Mouse (Mus musculus): ENCODE data around the gene Cyp26b1. TPM values are rescaled to one million over a fixed set of nuclear protein-coding genes. Genes with fewer than 3 reads are reported as not detected.

The Cyp26b1 gene
- total and polyA plus RNA-seq, 2 experiments: 0.18 to 0.22 TPM

- Histone ChIP-seq H3K27me3 (ENCODE audit: control insufficient read depth, insufficient read depth, low read length) (0 out of 2 replicates have a peak, but pooled peaks cover 3% of the 10 kb centered on the region), H3K4me3 (ENCODE audit: insufficient read depth, low read depth, low read length) (no peak overlapping the region), H3K4me1 (ENCODE audit: control insufficient read depth, insufficient read depth, low read length) (no peaks in the 10 kb centered on the region), H3K79me2 (ENCODE audit: control insufficient read depth, insufficient read depth, low read length) (no peaks in the 10 kb centered on the region), H3K9ac (ENCODE audit: low read depth, low read length) (no peak overlapping the region), H3K36me3 (ENCODE audit: control insufficient read depth, insufficient read depth, low read length) (no peaks in the 10 kb centered on the region), H3K27ac (replicated peaks; ENCODE audit: insufficient read depth, low read depth, low read length) (no peak overlapping the region)
- no peak for DNase-seq (ENCODE audit: extremely low read depth, low read depth, low spot score)
- WGBS: 80% methylated on average over 5 of the region's 5 CpGs
- TF ChIP-seq CTCF (IDR thresholded peaks at IDR 0.05; ENCODE audit: low read depth, low read length) (no peak), POLR2A (IDR thresholded peaks at IDR 0.05; ENCODE audit: extremely low read depth, insufficient read depth, low read length) (no peak)
Measured at GRCm38 (mm10) chr6:84565245-84565644, 28.5 kb downstream of the Cyp26b1 start.

DNA sequence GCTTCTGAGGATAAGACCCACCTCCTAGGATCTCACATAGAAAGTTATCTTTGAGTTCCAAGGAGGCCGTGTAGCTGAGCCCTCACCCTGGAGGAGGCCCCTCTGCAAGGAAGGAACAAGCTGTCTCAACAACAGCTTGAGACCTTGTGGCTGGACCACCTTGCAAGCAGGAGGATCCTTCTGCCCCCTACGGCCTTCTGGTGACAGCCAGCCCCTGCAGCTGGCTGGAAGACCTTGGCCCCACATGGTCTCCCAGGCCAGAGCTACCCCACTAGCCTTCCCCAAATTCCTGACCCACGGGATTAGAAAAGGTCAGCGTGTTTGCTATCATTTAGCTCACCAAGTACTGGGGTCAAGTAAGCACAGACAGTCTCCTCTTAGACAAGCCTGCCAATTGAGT lies 30.8 kb downstream of the Cyp26b1 start:
- Histone ChIP-seq H3K27ac (replicated peaks; ENCODE audit: insufficient read depth, low read depth, low read length) (no peak overlapping the region), H3K36me3 (ENCODE audit: control insufficient read depth, insufficient read depth, low read length) (no peaks in the 10 kb centered on the region), H3K79me2 (ENCODE audit: control insufficient read depth, insufficient read depth, low read length) (no peaks in the 10 kb centered on the region), H3K27me3 (ENCODE audit: control insufficient read depth, insufficient read depth, low read length) (0 out of 2 replicates have a peak, but pooled peaks cover 3% of the 10 kb centered on the region), H3K9ac (ENCODE audit: low read depth, low read length) (no peak overlapping the region), H3K4me3 (ENCODE audit: insufficient read depth, low read depth, low read length) (no peak overlapping the region), H3K4me1 (ENCODE audit: control insufficient read depth, insufficient read depth, low read length) (no peaks in the 10 kb centered on the region)
- TF ChIP-seq POLR2A (IDR thresholded peaks at IDR 0.05; ENCODE audit: extremely low read depth, insufficient read depth, low read length) (no peak), CTCF (IDR thresholded peaks at IDR 0.05; ENCODE audit: low read depth, low read length) (no peak)
- 24% methylated on average over 4 of the region's 4 CpGs for WGBS
- DNase-seq (ENCODE audit: extremely low read depth, low read depth, low spot score): no peak

GRCm38 (mm10) chr6:84561171-84561570 lies 32.5 kb downstream of the Cyp26b1 start:
- TF ChIP-seq POLR2A (IDR thresholded peaks at IDR 0.05; ENCODE audit: extremely low read depth, insufficient read depth, low read length): no peak
- TF ChIP-seq CTCF (IDR thresholded peaks at IDR 0.05; ENCODE audit: low read depth, low read length): no peak
- H3K36me3 ChIP-seq (ENCODE audit: control insufficient read depth, insufficient read depth, low read length): no peaks in the 10 kb centered on the region
- H3K4me3 ChIP-seq (ENCODE audit: insufficient read depth, low read depth, low read length): no peak overlapping the region
- H3K27ac ChIP-seq (replicated peaks; ENCODE audit: insufficient read depth, low read depth, low read length): no peak overlapping the region
- H3K4me1 ChIP-seq (ENCODE audit: control insufficient read depth, insufficient read depth, low read length): no peaks in the 10 kb centered on the region
- DNase-seq (ENCODE audit: extremely low read depth, low read depth, low spot score): no peak
- 0 out of 2 replicates have a peak, but pooled peaks cover 3% of the 10 kb centered on the region for H3K27me3 ChIP-seq (ENCODE audit: control insufficient read depth, insufficient read depth, low read length)
- 71% methylated on average over 1 of the region's 1 CpGs for WGBS
- H3K79me2 ChIP-seq (ENCODE audit: control insufficient read depth, insufficient read depth, low read length): no peaks in the 10 kb centered on the region
- H3K9ac ChIP-seq (ENCODE audit: low read depth, low read length): no peak overlapping the region

DNA sequence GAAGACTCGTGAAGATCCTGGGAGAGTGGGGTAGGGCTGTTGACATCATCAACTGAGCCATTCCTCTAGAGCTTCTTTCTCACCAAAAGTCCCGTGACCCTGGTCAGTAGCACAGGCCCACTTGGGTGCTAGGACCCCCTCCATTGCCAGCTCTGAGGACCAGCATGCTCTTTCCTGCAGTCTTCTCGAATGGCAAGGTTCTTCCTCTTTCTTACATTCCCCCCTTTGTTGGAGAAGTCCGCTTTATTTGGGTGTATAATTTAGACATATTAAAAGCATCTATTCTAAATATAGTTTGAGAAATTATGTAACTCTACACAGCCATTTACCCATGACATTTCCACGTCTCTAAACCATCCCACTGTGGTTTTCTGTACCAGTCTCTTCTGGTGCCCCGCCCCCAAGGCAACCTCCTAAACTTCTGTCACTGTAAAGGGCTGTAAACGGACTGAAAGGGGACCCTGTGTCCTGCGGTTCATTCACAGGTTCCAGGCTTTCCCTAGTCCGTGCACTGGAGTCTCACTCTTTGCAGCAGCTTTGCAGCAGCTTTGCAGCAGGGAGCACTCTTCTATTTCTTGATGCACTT lies 43.8 kb downstream of the Cyp26b1 start:
- TF ChIP-seq CTCF (IDR thresholded peaks at IDR 0.05; ENCODE audit: low read depth, low read length): no peak
- TF ChIP-seq POLR2A (IDR thresholded peaks at IDR 0.05; ENCODE audit: extremely low read depth, insufficient read depth, low read length): no peak
- Histone ChIP-seq H3K27ac (replicated peaks; ENCODE audit: insufficient read depth, low read depth, low read length) (no peak overlapping the region), H3K27me3 (ENCODE audit: control insufficient read depth, insufficient read depth, low read length) (peaks cover 4% of the 10 kb centered on the region; the same call in 1 of the 2 replicates), H3K4me3 (ENCODE audit: insufficient read depth, low read depth, low read length) (no peak overlapping the region), H3K36me3 (ENCODE audit: control insufficient read depth, insufficient read depth, low read length) (no peaks in the 10 kb centered on the region), H3K9ac (ENCODE audit: low read depth, low read length) (no peak overlapping the region), H3K79me2 (ENCODE audit: control insufficient read depth, insufficient read depth, low read length) (no peaks in the 10 kb centered on the region), H3K4me1 (ENCODE audit: control insufficient read depth, insufficient read depth, low read length) (no peaks in the 10 kb centered on the region)
- WGBS: 62% methylated on average over 9 of the region's 9 CpGs
- DNase-seq (ENCODE audit: extremely low read depth, low read depth, low spot score): no peak

DNA sequence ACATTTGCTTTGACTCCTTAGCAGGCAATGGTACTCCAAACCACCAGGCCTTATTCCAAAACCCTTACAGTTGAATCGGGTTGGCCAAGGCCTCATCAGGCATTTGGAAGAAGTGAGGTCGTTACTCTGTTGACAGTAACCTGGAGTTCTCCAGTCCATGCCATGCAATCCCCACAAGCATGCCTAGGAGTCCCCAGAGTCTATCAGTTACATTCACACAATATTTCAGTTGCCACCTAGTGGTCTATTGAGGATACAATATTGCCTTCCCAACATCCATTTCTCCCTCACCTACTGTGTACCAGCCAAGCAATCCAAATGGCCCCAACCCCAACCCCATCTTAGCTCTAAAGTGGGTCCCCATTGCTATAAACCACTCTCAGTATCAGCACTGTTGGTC lies 48.3 kb downstream of the Cyp26b1 start:
- Histone ChIP-seq H3K4me3 (ENCODE audit: insufficient read depth, low read depth, low read length) (no peak overlapping the region), H3K9ac (ENCODE audit: low read depth, low read length) (no peak overlapping the region), H3K36me3 (ENCODE audit: control insufficient read depth, insufficient read depth, low read length) (no peaks in the 10 kb centered on the region), H3K79me2 (ENCODE audit: control insufficient read depth, insufficient read depth, low read length) (no peaks in the 10 kb centered on the region), H3K27me3 (ENCODE audit: control insufficient read depth, insufficient read depth, low read length) (peaks cover 4% of the 10 kb centered on the region; the same call in 1 of the 2 replicates), H3K27ac (replicated peaks; ENCODE audit: insufficient read depth, low read depth, low read length) (no peak overlapping the region), H3K4me1 (ENCODE audit: control insufficient read depth, insufficient read depth, low read length) (peaks cover 3% of the 10 kb centered on the region; the same call in 1 of the 2 replicates)
- no peak for TF ChIP-seq POLR2A (IDR thresholded peaks at IDR 0.05; ENCODE audit: extremely low read depth, insufficient read depth, low read length)
- TF ChIP-seq CTCF (IDR thresholded peaks at IDR 0.05; ENCODE audit: low read depth, low read length): no peak
- DNase-seq (ENCODE audit: extremely low read depth, low read depth, low spot score): peak; percentile 6
- WGBS: 58% methylated on average over 2 of the region's 2 CpGs

- H3K27ac ChIP-seq (replicated peaks; ENCODE audit: insufficient read depth, low read depth, low read length): no peak overlapping the region
- peaks cover 3% of the 10 kb centered on the region; the same call in 1 of the 2 replicates for H3K4me1 ChIP-seq (ENCODE audit: control insufficient read depth, insufficient read depth, low read length)
- DNase-seq (ENCODE audit: extremely low read depth, low read depth, low spot score): no peak
- H3K4me3 ChIP-seq (ENCODE audit: insufficient read depth, low read depth, low read length): no peak overlapping the region
- TF ChIP-seq POLR2A (IDR thresholded peaks at IDR 0.05; ENCODE audit: extremely low read depth, insufficient read depth, low read length) (no peak), CTCF (IDR thresholded peaks at IDR 0.05; ENCODE audit: low read depth, low read length) (no peak)
- H3K36me3 ChIP-seq (ENCODE audit: control insufficient read depth, insufficient read depth, low read length): no peaks in the 10 kb centered on the region
- no peaks in the 10 kb centered on the region for H3K79me2 ChIP-seq (ENCODE audit: control insufficient read depth, insufficient read depth, low read length)
- H3K27me3 ChIP-seq (ENCODE audit: control insufficient read depth, insufficient read depth, low read length): peaks cover 4% of the 10 kb centered on the region; the same call in 1 of the 2 replicates
- no peak overlapping the region for H3K9ac ChIP-seq (ENCODE audit: low read depth, low read length)
- WGBS: 57% methylated on average over 3 of the region's 3 CpGs
Measured at GRCm38 (mm10) chr6:84544359-84544758, 49.3 kb downstream of the Cyp26b1 start.

Data from liver, adult 2 months (tissue).